Comparison of ENCODE assay signal across 21 mouse cellular contexts in genomic region chr10:18493010-18493894, GRCm38 (mm10). TPM values are rescaled to one million over a fixed set of nuclear protein-coding genes. Genes with fewer than 3 reads are reported as not detected.
DNase-seq lines count a peak whose midpoint lies in the region; ATAC-seq and TF ChIP-seq lines count a peak whose summit lies in the region.
"Had no signal": no experiment of that assay in that cellular context is flagged by ENCODE, and none has a peak within 500 bp of the region (broad histone marks: within the 10 kb centered on the region; RNA-seq: fewer than 3 reads in every experiment).

No protein-coding gene starts in this region.

- H3K9ac ChIP-seq in heart, embryonic 16.5 days (ENCODE audit: low read length) = no peak overlapping the region
- H3K9ac ChIP-seq: embryonic facial prominence, embryonic 12.5 days; forebrain, embryonic 12.5 days; liver, embryonic 14.5 days; lung, embryonic 14.5 days; midbrain, embryonic 12.5 days had no signal

- no peak overlapping the region for H3K4me3 ChIP-seq in heart, embryonic 10.5 days
- H3K4me3 ChIP-seq in kidney, adult 2 months (ENCODE audit: insufficient read depth, low read depth, low read length) = no peak overlapping the region
- H3K4me3 ChIP-seq in heart, embryonic 16.5 days (ENCODE audit: low read length) = no peak overlapping the region
- H3K4me3 ChIP-seq: embryonic facial prominence, embryonic 12.5 days; forebrain, embryonic 12.5 days; midbrain, embryonic 12.5 days had no signal

- H3K36me3 ChIP-seq in heart, embryonic 10.5 days = peaks cover 3% of the 10 kb centered on the region; the same call in 1 of the 2 replicates
- H3K36me3 ChIP-seq in kidney, adult 2 months (ENCODE audit: control insufficient read depth, insufficient read depth, low read length) = no peaks in the 10 kb centered on the region
- H3K36me3 ChIP-seq in heart, embryonic 16.5 days (ENCODE audit: control insufficient read depth, insufficient read depth) = peaks cover 4% of the 10 kb centered on the region; the same call in 1 of the 2 replicates
- H3K36me3 ChIP-seq: embryonic facial prominence, embryonic 12.5 days; forebrain, embryonic 12.5 days; midbrain, embryonic 12.5 days had no signal

- no peak for TF ChIP-seq POLR2A in kidney, adult 2 months (IDR thresholded peaks at IDR 0.05; ENCODE audit: low read depth, low read length)

- H3K9me3 ChIP-seq in heart, embryonic 10.5 days = no peaks in the 10 kb centered on the region
- H3K9me3 ChIP-seq in heart, embryonic 16.5 days (replicated peaks; ENCODE audit: control insufficient read depth, low read length) = no peaks in the 10 kb centered on the region
- H3K9me3 ChIP-seq: embryonic facial prominence, embryonic 12.5 days; forebrain, embryonic 12.5 days; midbrain, embryonic 12.5 days had no signal

- H3K4me2 ChIP-seq in heart, embryonic 16.5 days (ENCODE audit: low read depth, low read length) = no peak overlapping the region
- H3K4me2 ChIP-seq: embryonic facial prominence, embryonic 12.5 days; forebrain, embryonic 12.5 days; lung, embryonic 14.5 days; midbrain, embryonic 12.5 days had no signal

- ATAC-seq in heart, embryonic 16.5 days (replicated peaks; ENCODE audit: extremely low read depth, insufficient read depth, low FRiP score) = peak; percentile 64
- ATAC-seq: hindbrain, postnatal 0 days had no signal

- H3K27me3 ChIP-seq in heart, embryonic 10.5 days (ENCODE audit: insufficient read depth, poor library complexity, severe bottlenecking) = no peaks in the 10 kb centered on the region
- no peaks in the 10 kb centered on the region for H3K27me3 ChIP-seq in kidney, adult 2 months (replicated peaks; ENCODE audit: control insufficient read depth, insufficient read depth, low read length)
- H3K27me3 ChIP-seq in heart, embryonic 16.5 days (ENCODE audit: control insufficient read depth, insufficient read depth, low read length) = no peaks in the 10 kb centered on the region
- H3K27me3 ChIP-seq: embryonic facial prominence, embryonic 12.5 days; forebrain, embryonic 12.5 days; midbrain, embryonic 12.5 days had no signal

- TF ChIP-seq CTCF in kidney, adult 2 months (conservative IDR thresholded peaks at IDR 0.05; ENCODE audit: insufficient read depth, insufficient read length, low read depth, low read length) = no peak

- 65% methylated on average over 11 of the region's 11 CpGs for WGBS in heart, embryonic 10.5 days
- 75% methylated on average over 11 of the region's 11 CpGs for WGBS in kidney, adult 2 months
- 52% methylated on average over 11 of the region's 11 CpGs for WGBS in heart, embryonic 16.5 days

- intact Hi-C loops in heart, postnatal 36 days (cut with DNase I) = no loop called here
- intact Hi-C loops in left cerebral cortex, postnatal 10 days (cut with DNase I) = no loop called here

- no peak for DNase-seq in heart, embryonic 10.5 days (ENCODE audit: low spot score)
- no peak for DNase-seq in heart, postnatal 36 days
- peak; percentile 56 for DNase-seq in kidney, adult 2 months
- no peak for DNase-seq in kidney, postnatal 4 days
- peak; percentile 41 to 44 for DNase-seq in kidney, postnatal 36 days
- DNase-seq in cerebellum, postnatal 4 days (ENCODE audit: low spot score in 2 of 2) = no peak
- DNase-seq in left cerebral cortex, postnatal 10 days (ENCODE audit: extremely low spot score in 1 of 2, low spot score in 2 of 2) = no peak
- DNase-seq: adrenal gland, postnatal 10 days; cerebellum, adult 18-20 months; cerebellum, postnatal 14 days; gastrocnemius, postnatal 25 days; lung, embryonic 14.5 days; thymus, postnatal 14 days had no signal

- H3K4me1 ChIP-seq in heart, embryonic 10.5 days = peaks cover 32% of the 10 kb centered on the region
- peaks cover 15% of the 10 kb centered on the region; the same call in 1 of the 2 replicates for H3K4me1 ChIP-seq in kidney, adult 2 months (ENCODE audit: control insufficient read depth, insufficient read depth, low read length)
- H3K4me1 ChIP-seq in heart, embryonic 16.5 days (ENCODE audit: control insufficient read depth, insufficient read depth, low read length) = peaks cover 30% of the 10 kb centered on the region
- H3K4me1 ChIP-seq: embryonic facial prominence, embryonic 12.5 days had no signal

- peak overlapping the region; percentile 64 for H3K27ac ChIP-seq in heart, embryonic 10.5 days
- peak overlapping the region; percentile 45; the same call in 1 of the 2 replicates for H3K27ac ChIP-seq in kidney, adult 2 months (ENCODE audit: insufficient read depth, low read depth, low read length)
- peak overlapping the region; percentile 59 for H3K27ac ChIP-seq in heart, embryonic 16.5 days (ENCODE audit: low read length)
- H3K27ac ChIP-seq: embryonic facial prominence, embryonic 12.5 days; forebrain, embryonic 12.5 days; liver, embryonic 14.5 days; midbrain, embryonic 12.5 days had no signal

RNA-seq across cellular contexts. Expression of gene Hebp2, which starts 52.6 kb away (rescaled TPM):
- polyA plus RNA-seq in heart, embryonic 10.5 days (2016; fragmentation: Nextera tagmentation; extraction: Ambion mirVana) = 18.6 and 20.2 TPM in 2 replicates
- 1 to 10 TPM in 1 of 2 experiments, under 1 TPM in 1; 0.95 to 1.2 TPM for total RNA-seq in heart, postnatal 36 days (2021)
- polyA plus RNA-seq in kidney, adult 2 months (2012; rRNA removed) = 1.9 and 2.9 TPM in 2 replicates
- 11.9 and 12.8 TPM in 2 replicates for polyA plus RNA-seq in heart, embryonic 16.5 days (2015; fragmentation: Nextera tagmentation; extraction: Ambion mirVana)
- 1 to 10 TPM; 3.3 to 5.4 TPM for total RNA-seq in left cerebral cortex, postnatal 10 days (2021)
- total RNA-seq: hematopoietic stem cell, adult 5-6 weeks; neutrophil, adult 5-6 weeks had no signal

Comparison
In these comparisons a context has a peak if more than half of its experiments do, and no peak if none do; other contexts are left out.
1. DNase-seq: peak in kidney, adult 2 months (single experiment) and kidney, postnatal 36 days (2 of 2); none in heart, embryonic 10.5 days (single experiment), heart, postnatal 36 days (0 of 2), kidney, postnatal 4 days (0 of 2), cerebellum, postnatal 4 days (0 of 2) and left cerebral cortex, postnatal 10 days (0 of 2).
2. Peak in every context shown above with its lines, with median percentiles within 50 percentile points of each other: H3K27ac ChIP-seq.